Mouse (Mus musculus): ENCODE measurements around the gene BC051665. TPM values are rescaled to one million over a fixed set of nuclear protein-coding genes. Genes with fewer than 3 reads are reported as not detected.

BC051665 gene
- not detected for polyA plus RNA-seq (2017; shearing (Covaris generic))

GRCm38 (mm10) chr13:60786264-60786663, at the start of gene BC051665:
Gene BC051665 (minus strand): TSS chr13:60786364.

GRCm38 (mm10) chr13:60802749-60803148, 16.6 kb upstream of the BC051665 start, which contains the start of gene Ctsll3:
Gene Ctsll3 (minus strand): TSS chr13:60802849.

Other genes starting within 250 kb of the BC051665 start
- 1.7 TPM for gene Dapk1, start 184.4 kb downstream of the BC051665 start, polyA plus RNA-seq (2017; shearing (Covaris generic))
- gene Ctsll3, start 16.5 kb upstream of the BC051665 start, polyA plus RNA-seq (2017; shearing (Covaris generic)), result not detected
- 3.4 TPM for gene 4930486L24Rik, start 78.1 kb upstream of the BC051665 start, polyA plus RNA-seq (2017; shearing (Covaris generic))
- not detected for gene Gm49392, start 110.5 kb upstream of the BC051665 start, polyA plus RNA-seq (2017; shearing (Covaris generic))
- 26.3 TPM for gene Ctla2b, start 111.1 kb upstream of the BC051665 start, polyA plus RNA-seq (2017; shearing (Covaris generic))
- gene Tpbpb, start 118.5 kb upstream of the BC051665 start, polyA plus RNA-seq (2017; shearing (Covaris generic)), result not detected
- not detected for gene Gm49393, start 149.2 kb upstream of the BC051665 start, polyA plus RNA-seq (2017; shearing (Covaris generic))
- gene Gm49391, start 150.2 kb upstream of the BC051665 start, polyA plus RNA-seq (2017; shearing (Covaris generic)), result 0.61 TPM
- 241 TPM for gene Ctla2a, start 150.3 kb upstream of the BC051665 start, polyA plus RNA-seq (2017; shearing (Covaris generic))
- not detected for gene Tpbpa, start 155.6 kb upstream of the BC051665 start, polyA plus RNA-seq (2017; shearing (Covaris generic))
- not detected for gene Ctsj, start 219.6 kb upstream of the BC051665 start, polyA plus RNA-seq (2017; shearing (Covaris generic))